9 mouse cellular contexts compared by ENCODE assay signal in the genomic region with DNA sequence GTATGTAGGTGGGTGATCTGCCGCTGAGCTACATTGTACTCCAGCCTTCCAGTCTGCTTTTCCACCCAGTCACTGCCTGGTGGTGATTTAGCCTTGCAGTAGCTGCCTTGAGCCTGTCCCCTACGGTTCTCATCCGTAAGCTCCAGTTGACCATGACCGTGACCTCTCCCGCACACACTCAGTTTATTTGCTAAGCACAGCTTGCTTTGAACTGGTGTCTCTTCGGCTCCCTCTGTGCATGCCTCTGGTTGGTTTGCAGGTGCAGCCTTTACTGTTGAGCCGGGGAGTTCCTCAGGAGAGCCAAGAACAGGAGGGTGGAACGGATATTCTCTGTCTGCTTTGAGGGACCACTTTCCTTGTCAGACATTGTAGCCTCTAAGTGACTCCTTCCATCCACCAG.
A peak's percentile ranks its signal among the peaks of the same experiment; 100 is the strongest.
DNase-seq lines count a peak whose midpoint lies in the region; ATAC-seq lines count a peak whose summit lies in the region.
"Had no signal": no experiment of that assay in that cellular context is flagged by ENCODE, and none has a peak within 500 bp of the region (broad histone marks: within the 10 kb centered on the region; RNA-seq: fewer than 3 reads in every experiment).

No protein-coding gene starts in this region.

- ATAC-seq in heart, embryonic 11.5 days (replicated peaks; ENCODE audit: insufficient number of reproducible peaks, low FRiP score, low TSS enrichment): no peak
- no peak for ATAC-seq in heart, embryonic 15.5 days (replicated peaks; ENCODE audit: insufficient number of reproducible peaks, insufficient read depth, low FRiP score, low read depth)
- no peak for ATAC-seq in limb, embryonic 15.5 days (ENCODE audit: insufficient number of reproducible peaks, low FRiP score, low TSS enrichment, low read depth)
- no peak for ATAC-seq in frontal cortex, adult (ENCODE audit: low TSS enrichment)
- no peak for ATAC-seq in midbrain, embryonic 15.5 days (replicated peaks)

- H3K9me3 ChIP-seq in heart, embryonic 11.5 days (replicated peaks; ENCODE audit: control insufficient read depth, low read length): no peaks in the 10 kb centered on the region
- no peaks in the 10 kb centered on the region for H3K9me3 ChIP-seq in heart, embryonic 15.5 days (replicated peaks)
- no peaks in the 10 kb centered on the region for H3K9me3 ChIP-seq in limb, embryonic 15.5 days
- no peaks in the 10 kb centered on the region for H3K9me3 ChIP-seq in midbrain, embryonic 15.5 days

- no peaks in the 10 kb centered on the region for H3K27me3 ChIP-seq in heart, embryonic 11.5 days (ENCODE audit: control insufficient read depth, insufficient read depth, low read length)
- no peaks in the 10 kb centered on the region for H3K27me3 ChIP-seq in heart, embryonic 15.5 days
- H3K27me3 ChIP-seq in limb, embryonic 15.5 days: no peaks in the 10 kb centered on the region
- H3K27me3 ChIP-seq in midbrain, embryonic 15.5 days (replicated peaks): no peaks in the 10 kb centered on the region
- H3K27me3 ChIP-seq: CH12.LX had no signal

- no peak overlapping the region for H3K9ac ChIP-seq in heart, embryonic 11.5 days (ENCODE audit: low read depth, low read length)
- H3K9ac ChIP-seq in heart, embryonic 15.5 days: no peak overlapping the region
- no peak overlapping the region for H3K9ac ChIP-seq in limb, embryonic 15.5 days
- H3K9ac ChIP-seq in midbrain, embryonic 15.5 days: no peak overlapping the region

- peak overlapping the region; percentile 43; the same call in 1 of the 2 replicates for H3K4me2 ChIP-seq in heart, embryonic 11.5 days
- peak overlapping the region; percentile 54; the same call in 1 of the 2 replicates for H3K4me2 ChIP-seq in heart, embryonic 15.5 days
- peak overlapping the region; percentile 39; the same call in 1 of the 2 replicates for H3K4me2 ChIP-seq in limb, embryonic 15.5 days
- no peak overlapping the region for H3K4me2 ChIP-seq in midbrain, embryonic 15.5 days

- DNase-seq in heart, postnatal 10 days: no peak
- peak; percentile 33 for DNase-seq in ZHBTc4 (ENCODE audit: low read depth, low spot score)
- no peak for DNase-seq in left cerebral cortex, adult 9 months (ENCODE audit: low spot score in 2 of 2)

- no peak overlapping the region for H3K4me3 ChIP-seq in heart, embryonic 11.5 days (ENCODE audit: low read depth, low read length)
- H3K4me3 ChIP-seq in heart, embryonic 15.5 days: no peak overlapping the region
- no peak overlapping the region for H3K4me3 ChIP-seq in limb, embryonic 15.5 days
- no peak overlapping the region for H3K4me3 ChIP-seq in midbrain, embryonic 15.5 days

- H3K4me1 ChIP-seq in heart, embryonic 11.5 days (ENCODE audit: control insufficient read depth, insufficient read depth, low read length): peaks cover 29% of the 10 kb centered on the region
- H3K4me1 ChIP-seq in heart, embryonic 15.5 days (replicated peaks): peaks cover 45% of the 10 kb centered on the region
- H3K4me1 ChIP-seq in limb, embryonic 15.5 days: peaks cover 47% of the 10 kb centered on the region
- peaks cover 8% of the 10 kb centered on the region; the same call in 1 of the 2 replicates for H3K4me1 ChIP-seq in midbrain, embryonic 15.5 days

- no peaks in the 10 kb centered on the region for H3K36me3 ChIP-seq in heart, embryonic 11.5 days (ENCODE audit: control insufficient read depth, insufficient read depth, low read length)
- no peaks in the 10 kb centered on the region for H3K36me3 ChIP-seq in heart, embryonic 15.5 days
- no peaks in the 10 kb centered on the region for H3K36me3 ChIP-seq in limb, embryonic 15.5 days
- no peaks in the 10 kb centered on the region for H3K36me3 ChIP-seq in midbrain, embryonic 15.5 days (replicated peaks)

- H3K27ac ChIP-seq in heart, embryonic 11.5 days (ENCODE audit: low read depth, low read length): peak overlapping the region; percentile 77
- peak overlapping the region; percentile 89 for H3K27ac ChIP-seq in heart, embryonic 15.5 days
- peak overlapping the region; percentile 77 for H3K27ac ChIP-seq in limb, embryonic 15.5 days
- no peak overlapping the region for H3K27ac ChIP-seq in midbrain, embryonic 15.5 days

- WGBS in heart, embryonic 11.5 days (ENCODE audit: insufficient replicate concordance): 74% methylated on average over 8 of the region's 8 CpGs
- 70% methylated on average over 8 of the region's 8 CpGs for WGBS in heart, embryonic 15.5 days
- 61% methylated on average over 8 of the region's 8 CpGs for WGBS in limb, embryonic 15.5 days
- 63% methylated on average over 8 of the region's 8 CpGs for WGBS in midbrain, embryonic 15.5 days

- intact Hi-C loops in heart, postnatal 10 days (cut with DNase I): loop anchor here (2.0 kb wide), 2 partner anchors 50 to 58 kb away; no protein-coding TSS in a partner anchor
